Mouse (Mus musculus) frontal cortex, postnatal 10 days (tissue): ENCODE data around the gene Smpdl3b.

ENCODE experiments used
- DNase-seq, 2 experiments: peaks; one replicate each; pipeline ENCODE4 v3.0.0; 2022; ENCODE audit warnings: low spot score in 2 of 2, mixed read lengths in 1 of 2

Smpdl3b gene

GRCm38 (mm10) chr4:132735389-132735788 lies 21.7 kb downstream of the Smpdl3b start:
- DNase-seq, result no peak

- no peak for DNase-seq
These were observed 22.3 kb downstream of the Smpdl3b start for GRCm38 (mm10) chr4:132734766-132735165.

- DNase-seq, result no peak
These were observed 23.8 kb downstream of the Smpdl3b start for GRCm38 (mm10) chr4:132733071-132733770.

GRCm38 (mm10) chr4:132732148-132732684 lies 24.8 kb downstream of the Smpdl3b start, which contains the start of gene Xkr8:
Xkr8 (minus strand) TSS chr4:132732546.
- DNase-seq, result peak; percentile 59 to 79

- DNase-seq, result no peak
These were observed 25.4 kb downstream of the Smpdl3b start for GRCm38 (mm10) chr4:132731616-132732015.

- no peak for DNase-seq
These were observed 28.8 kb downstream of the Smpdl3b start for GRCm38 (mm10) chr4:132728233-132728632.

GRCm38 (mm10) chr4:132718251-132718650 lies 38.8 kb downstream of the Smpdl3b start:
- DNase-seq, result no peak

- DNase-seq, result no peak
These were observed 43.9 kb downstream of the Smpdl3b start for GRCm38 (mm10) chr4:132713181-132713580.

- no peak for DNase-seq
These were observed 50.2 kb downstream of the Smpdl3b start for GRCm38 (mm10) chr4:132706885-132707284.

- DNase-seq, result no peak
These were observed 55.0 kb downstream of the Smpdl3b start for GRCm38 (mm10) chr4:132702076-132702475.

GRCm38 (mm10) chr4:132693366-132693765 lies 63.7 kb downstream of the Smpdl3b start:
- DNase-seq, result no peak

GRCm38 (mm10) chr4:132689634-132690033 lies 67.4 kb downstream of the Smpdl3b start:
- no peak for DNase-seq
